ENCODE assay signal across 9 mouse cellular contexts in the genomic region with DNA sequence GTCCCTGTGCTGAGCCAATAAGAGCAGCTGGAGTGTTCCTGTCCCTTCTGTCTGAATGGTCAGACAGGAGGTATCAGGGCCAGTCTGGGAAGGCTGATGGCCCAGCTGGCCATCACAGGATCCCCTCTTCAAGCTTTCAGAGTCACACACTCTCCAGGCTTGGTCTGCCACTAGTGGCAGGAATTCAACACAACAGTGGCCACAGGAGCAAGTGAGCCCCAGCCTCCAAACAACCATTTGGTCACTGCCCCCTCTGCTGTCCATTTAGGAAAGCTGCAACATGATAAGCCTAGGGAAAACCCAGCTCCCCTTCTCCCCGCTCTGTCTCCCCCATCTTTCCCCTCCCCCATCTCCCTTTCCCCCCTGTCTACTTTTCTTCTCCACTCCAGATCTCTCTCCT. TPM values are rescaled to one million over a fixed set of nuclear protein-coding genes. Genes with fewer than 3 reads are reported as not detected.
A peak's percentile ranks its signal among the peaks of the same experiment; 100 is the strongest.
DNase-seq lines count a peak whose midpoint lies in the region; ATAC-seq and TF ChIP-seq lines count a peak whose summit lies in the region.
"Had no signal": no experiment of that assay in that cellular context is flagged by ENCODE, and none has a peak within 500 bp of the region (broad histone marks: within the 10 kb centered on the region; RNA-seq: fewer than 3 reads in every experiment).

No protein-coding gene starts in this region.

- TF ChIP-seq EP300 in stomach, postnatal 0 days (optimal IDR thresholded peaks at IDR 0.05): no peak

- no peaks in the 10 kb centered on the region for H3K27me3 ChIP-seq in intestine, postnatal 0 days (replicated peaks; ENCODE audit: control insufficient read depth, insufficient read depth, low read length)
- no peaks in the 10 kb centered on the region for H3K27me3 ChIP-seq in intestine, embryonic 15.5 days (replicated peaks)
- H3K27me3 ChIP-seq in stomach, postnatal 0 days (ENCODE audit: control insufficient read depth, insufficient read depth, low read length): no peaks in the 10 kb centered on the region

- TF ChIP-seq CTCF in intestine, postnatal 0 days (IDR thresholded peaks at IDR 0.05; ENCODE audit: low read depth): peak; percentile 63
- TF ChIP-seq CTCF in stomach, postnatal 0 days (IDR thresholded peaks at IDR 0.05; ENCODE audit: low read depth): peak; percentile 57

- 92% methylated on average over 1 of the region's 1 CpGs for WGBS in intestine, postnatal 0 days
- 90% methylated on average over 1 of the region's 1 CpGs for WGBS in intestine, embryonic 15.5 days
- 89% methylated on average over 1 of the region's 1 CpGs for WGBS in stomach, postnatal 0 days

- ATAC-seq in intestine, postnatal 0 days: 0 out of 2 replicates have a peak, but pooled peaks have one; percentile 22
- no peak for ATAC-seq in intestine, embryonic 15.5 days
- ATAC-seq in stomach, postnatal 0 days (ENCODE audit: low FRiP score, low TSS enrichment): no peak

- H3K27ac ChIP-seq in intestine, postnatal 0 days (ENCODE audit: low read depth, low read length): no peak overlapping the region
- no peak overlapping the region for H3K27ac ChIP-seq in intestine, embryonic 15.5 days
- H3K27ac ChIP-seq in stomach, postnatal 0 days (replicated peaks): no peak overlapping the region

- no peak overlapping the region for H3K4me3 ChIP-seq in intestine, postnatal 0 days (ENCODE audit: low read depth, low read length)
- H3K4me3 ChIP-seq in intestine, embryonic 15.5 days (replicated peaks): no peak overlapping the region
- no peak overlapping the region for H3K4me3 ChIP-seq in stomach, postnatal 0 days (ENCODE audit: low read depth, low read length)

- no peaks in the 10 kb centered on the region for H3K4me1 ChIP-seq in intestine, postnatal 0 days (replicated peaks; ENCODE audit: control insufficient read depth, insufficient read depth, low read length)
- no peaks in the 10 kb centered on the region for H3K4me1 ChIP-seq in intestine, embryonic 15.5 days (replicated peaks)
- no peaks in the 10 kb centered on the region for H3K4me1 ChIP-seq in stomach, postnatal 0 days (replicated peaks; ENCODE audit: control insufficient read depth, insufficient read depth)

- H3K9me3 ChIP-seq in intestine, postnatal 0 days (ENCODE audit: control insufficient read depth): no peaks in the 10 kb centered on the region
- no peaks in the 10 kb centered on the region for H3K9me3 ChIP-seq in intestine, embryonic 15.5 days
- H3K9me3 ChIP-seq in stomach, postnatal 0 days (ENCODE audit: control insufficient read depth, low read length): no peaks in the 10 kb centered on the region

- DNase-seq in ES-CJ7 (ENCODE audit: low read depth, low spot score): peak; percentile 88
- DNase-seq in adrenal gland, postnatal 14 days: peak; percentile 29
- DNase-seq in kidney, postnatal 10 days: peak; percentile 37
- no peak for DNase-seq in stomach, postnatal 0 days (ENCODE audit: low spot score)
- DNase-seq in thymus, postnatal 10 days (ENCODE audit: low spot score in 2 of 2): no peak
- DNase-seq in right cerebral cortex, postnatal 25 days: no peak

- no peak overlapping the region for H3K4me2 ChIP-seq in intestine, postnatal 0 days (replicated peaks; ENCODE audit: low read depth)
- H3K4me2 ChIP-seq in intestine, embryonic 15.5 days (replicated peaks): no peak overlapping the region
- H3K4me2 ChIP-seq in stomach, postnatal 0 days (replicated peaks; ENCODE audit: low read depth): no peak overlapping the region

- no peaks in the 10 kb centered on the region for H3K36me3 ChIP-seq in intestine, postnatal 0 days (ENCODE audit: control insufficient read depth, insufficient read depth)
- no peaks in the 10 kb centered on the region for H3K36me3 ChIP-seq in intestine, embryonic 15.5 days
- H3K36me3 ChIP-seq in stomach, postnatal 0 days (ENCODE audit: control insufficient read depth, insufficient read depth, low read length): no peaks in the 10 kb centered on the region

- H3K9ac ChIP-seq in intestine, postnatal 0 days (ENCODE audit: low read depth, low read length): no peak overlapping the region
- H3K9ac ChIP-seq in intestine, embryonic 15.5 days: no peak overlapping the region
- no peak overlapping the region for H3K9ac ChIP-seq in stomach, postnatal 0 days (ENCODE audit: low read length)

RNA-seq across cellular contexts. Expression of a gene that starts 1.5 kb away (rescaled TPM):
- polyA plus RNA-seq in intestine, postnatal 0 days (2015; fragmentation: Nextera tagmentation; extraction: Ambion mirVana): 0.13 TPM in 1 of 2 replicates, not detected in the other
- polyA plus RNA-seq in intestine, embryonic 15.5 days (2015; fragmentation: Nextera tagmentation; extraction: Ambion mirVana): 0.11 and 0.20 TPM in 2 replicates
- total RNA-seq in adrenal gland, postnatal 14 days (2021): 0.44 TPM in 1 of 2 replicates, not detected in the other
- polyA plus RNA-seq in stomach, postnatal 0 days (2015; fragmentation: Nextera tagmentation; extraction: Ambion mirVana): 0.06 and 0.21 TPM in 2 replicates

RNA-seq across cellular contexts. Expression of a gene that starts 29.4 kb away (rescaled TPM):
- 0.13 and 0.30 TPM in 2 replicates for polyA plus RNA-seq in intestine, postnatal 0 days (2015; fragmentation: Nextera tagmentation; extraction: Ambion mirVana)
- polyA plus RNA-seq in intestine, embryonic 15.5 days (2015; fragmentation: Nextera tagmentation; extraction: Ambion mirVana): 0.27 TPM in 1 of 2 replicates, not detected in the other
- 1.7 and 18.9 TPM in 2 replicates for total RNA-seq in adrenal gland, postnatal 14 days (2021)
- 0.10 TPM in 1 of 2 replicates, not detected in the other for polyA plus RNA-seq in stomach, postnatal 0 days (2015; fragmentation: Nextera tagmentation; extraction: Ambion mirVana)
- polyA plus RNA-seq: neural tube, embryonic 14.5 days had no signal

Comparison
In these comparisons a context has a peak if more than half of its experiments do, and no peak if none do; other contexts are left out.
1. DNase-seq: peak in ES-CJ7 (single experiment), adrenal gland, postnatal 14 days (single experiment) and kidney, postnatal 10 days (single experiment); none in stomach, postnatal 0 days (single experiment), thymus, postnatal 10 days (0 of 2) and right cerebral cortex, postnatal 25 days (single experiment).